Mouse (Mus musculus): ENCODE data around the gene Tesc.

Gene Tesc

DNA sequence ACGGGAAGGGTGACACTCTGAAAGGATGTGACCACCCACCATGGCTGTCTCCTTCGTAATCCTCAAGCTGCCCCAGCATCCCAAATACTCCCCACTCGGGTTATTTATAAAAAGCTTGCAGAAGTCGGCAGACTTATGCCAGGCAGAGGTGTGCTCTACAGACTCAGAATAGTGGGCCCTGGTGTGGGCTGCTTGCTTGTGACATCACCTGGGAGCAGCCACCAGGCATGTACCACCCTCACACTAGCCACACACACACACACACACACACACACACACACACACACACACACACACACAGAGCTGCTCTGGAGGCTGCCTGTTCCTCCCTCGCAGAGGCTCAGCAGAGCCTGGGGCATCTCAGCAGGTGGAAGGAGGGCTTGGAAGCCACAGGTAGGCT is 10.0 kb upstream of the Tesc start:
- DNase-seq = no peak

DNA sequence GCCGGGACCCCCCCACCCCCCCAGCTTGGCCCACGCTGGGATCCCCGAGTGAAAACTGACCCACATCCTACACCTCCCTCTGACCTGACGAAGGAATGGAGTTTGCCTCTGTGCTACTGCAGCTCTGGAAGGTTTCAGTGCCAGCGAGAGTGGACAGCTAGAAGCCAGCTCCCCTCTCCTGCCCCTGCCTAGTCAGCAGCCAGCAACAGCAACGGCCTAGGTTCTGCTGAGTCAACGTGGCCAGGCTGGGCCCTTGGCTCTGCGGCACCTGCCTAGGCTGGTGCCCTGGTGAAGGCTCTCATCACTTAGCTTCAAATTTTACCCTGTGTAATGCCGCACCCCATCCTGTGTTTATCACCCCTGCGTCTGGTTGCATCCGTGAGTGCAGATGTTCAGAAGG is 7.6 kb upstream of the Tesc start:
- no peak for DNase-seq

DNA sequence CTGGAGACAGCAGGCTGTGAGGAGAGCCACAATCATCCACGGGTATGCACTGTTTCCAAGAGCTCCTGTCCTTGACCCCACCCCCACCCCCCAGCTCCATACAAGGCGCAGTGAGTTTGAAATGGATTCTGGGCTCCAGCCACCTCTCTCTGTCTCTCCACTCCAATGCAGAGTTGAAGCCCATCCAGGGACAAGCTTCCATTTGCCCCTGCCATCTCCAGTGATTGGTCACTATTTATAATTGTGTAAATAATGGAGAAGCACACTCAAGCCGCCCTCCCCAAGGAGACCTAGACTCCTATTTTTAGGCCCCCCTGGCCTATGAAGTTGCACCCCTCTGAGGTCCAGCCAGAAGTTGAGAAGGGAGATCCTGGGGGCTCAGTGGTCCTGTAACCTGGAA is 4.5 kb upstream of the Tesc start:
- DNase-seq = no peak

DNA sequence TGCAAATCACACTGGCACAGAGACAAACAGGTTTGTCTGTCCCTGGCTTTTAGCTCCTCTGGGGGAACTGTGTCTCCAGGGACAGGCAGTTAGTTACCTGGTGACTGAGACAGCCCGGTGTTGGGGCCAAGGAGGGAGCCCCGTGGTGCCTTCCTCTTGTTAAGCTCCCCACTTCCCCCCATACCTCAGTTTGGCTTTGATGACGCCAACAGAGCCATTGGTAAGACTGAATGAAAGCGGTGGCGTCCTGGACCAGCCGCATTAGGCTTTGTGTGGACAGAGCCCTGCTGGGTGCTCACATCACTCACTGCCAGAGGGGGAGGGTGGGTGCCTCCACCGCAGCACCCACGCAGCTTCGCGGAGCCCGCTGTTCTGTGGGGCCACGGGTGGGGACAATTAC is 1.7 kb upstream of the Tesc start:
- DNase-seq = no peak

DNA sequence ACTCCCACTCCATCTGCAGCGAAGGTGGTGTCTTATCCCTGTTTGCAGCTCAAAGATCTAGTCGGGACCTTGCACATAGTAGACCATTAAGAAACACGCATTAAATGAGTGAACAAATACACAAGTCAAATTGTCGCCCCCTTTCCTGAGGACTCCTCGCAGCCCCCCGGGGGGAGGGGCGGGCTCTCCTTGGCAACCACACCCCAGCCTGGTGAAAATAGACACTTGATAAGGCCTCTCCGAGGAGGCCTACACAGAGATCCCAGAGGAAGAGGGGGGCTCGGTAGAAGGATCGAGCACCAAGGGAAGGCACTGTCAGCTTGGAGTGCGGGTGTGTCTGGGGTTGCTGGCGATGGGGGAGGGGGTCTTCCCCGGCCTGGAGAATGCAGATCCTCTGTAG is 1.2 kb upstream of the Tesc start:
- no peak for DNase-seq

DNA sequence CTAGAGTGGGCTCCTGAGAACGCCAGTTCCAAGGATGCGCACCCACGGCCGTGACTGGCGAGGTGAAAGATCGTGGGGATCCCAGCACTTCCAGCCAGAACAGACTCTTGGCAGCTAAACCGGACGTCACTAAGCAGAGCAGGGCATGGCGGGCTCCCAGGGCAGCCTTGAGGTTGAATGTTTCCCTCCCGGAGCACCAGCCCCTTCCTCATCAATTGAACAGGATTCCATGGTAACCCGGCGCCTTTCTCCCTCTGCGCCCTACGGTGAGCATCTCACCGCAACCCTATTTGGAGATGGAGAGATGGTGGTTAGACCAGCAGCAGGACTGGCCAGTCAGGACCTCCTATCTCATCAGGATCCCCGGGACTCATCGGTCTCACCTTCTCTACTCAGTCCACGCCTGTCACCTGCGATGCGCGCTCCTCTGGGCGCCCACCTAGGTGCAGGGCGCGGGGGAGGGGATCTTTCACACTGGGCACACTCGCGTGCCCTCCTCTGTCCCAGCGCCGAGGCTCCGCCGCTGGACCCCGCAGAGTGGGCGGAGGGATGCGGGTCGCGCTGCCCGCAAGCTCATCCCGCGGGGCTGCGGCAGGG is 344 bp upstream of the Tesc start:
- DNase-seq = no peak

DNA sequence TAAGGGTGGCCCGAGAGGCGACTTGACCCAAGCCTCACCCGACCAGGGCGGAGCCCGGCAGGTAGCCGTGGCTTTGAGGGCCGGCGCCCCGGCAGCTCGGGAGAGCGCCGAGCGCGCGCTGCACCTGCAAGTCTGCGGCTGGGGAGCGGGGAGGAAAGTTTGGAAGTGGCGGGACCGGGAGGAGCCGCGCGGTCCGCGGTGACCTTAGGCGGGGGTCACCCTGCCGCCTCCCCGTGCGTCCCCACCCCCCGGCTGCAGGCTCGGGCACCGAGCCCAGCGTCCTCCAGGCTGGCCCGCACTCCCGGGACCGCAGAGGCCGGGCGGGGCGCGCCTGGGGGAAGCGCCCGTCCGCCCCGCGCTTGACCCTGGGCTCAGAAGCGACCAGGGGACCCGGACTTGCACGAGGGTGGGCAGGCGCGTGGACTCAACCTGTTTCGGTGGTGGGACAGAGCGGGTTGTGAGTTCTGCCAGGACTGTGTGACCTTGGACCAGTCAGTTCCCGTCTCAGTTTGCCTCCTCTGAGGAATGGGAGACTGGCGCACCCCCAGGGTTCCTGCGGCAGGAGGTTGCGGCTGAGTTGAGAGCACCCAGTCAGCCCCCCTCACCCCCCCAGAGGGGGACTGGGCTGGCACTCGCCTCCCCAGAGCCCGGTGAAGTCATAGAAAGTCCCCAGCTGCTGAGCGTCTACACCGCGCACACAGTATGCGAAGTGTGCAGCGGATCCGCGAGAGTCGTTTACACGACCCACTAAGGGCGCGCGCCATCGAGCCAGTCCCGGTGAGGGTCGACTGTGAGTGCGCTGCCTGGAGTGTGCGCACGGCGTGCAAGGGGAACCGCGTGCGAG is 870 bp downstream of the Tesc start:
- DNase-seq = no peak

DNA sequence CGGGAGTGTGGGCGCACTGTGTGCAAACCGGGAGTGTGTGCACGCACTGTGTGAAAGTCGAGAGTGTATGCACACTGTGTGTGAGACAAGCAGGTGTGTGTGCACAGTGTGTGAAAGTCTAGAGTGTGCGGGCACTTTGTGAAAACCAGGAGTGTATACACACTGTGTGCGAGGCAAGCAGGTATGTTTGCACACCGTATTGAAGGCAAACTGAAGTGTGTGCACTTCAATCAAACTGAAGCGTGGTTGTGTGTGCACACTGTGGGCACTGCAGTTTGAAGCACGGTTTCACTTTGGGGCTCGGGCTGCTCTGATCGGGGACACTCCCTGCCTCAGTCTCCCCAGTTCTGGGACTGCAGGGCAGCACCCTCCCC is 1.5 kb downstream of the Tesc start:
- DNase-seq = peak; percentile 16

DNA sequence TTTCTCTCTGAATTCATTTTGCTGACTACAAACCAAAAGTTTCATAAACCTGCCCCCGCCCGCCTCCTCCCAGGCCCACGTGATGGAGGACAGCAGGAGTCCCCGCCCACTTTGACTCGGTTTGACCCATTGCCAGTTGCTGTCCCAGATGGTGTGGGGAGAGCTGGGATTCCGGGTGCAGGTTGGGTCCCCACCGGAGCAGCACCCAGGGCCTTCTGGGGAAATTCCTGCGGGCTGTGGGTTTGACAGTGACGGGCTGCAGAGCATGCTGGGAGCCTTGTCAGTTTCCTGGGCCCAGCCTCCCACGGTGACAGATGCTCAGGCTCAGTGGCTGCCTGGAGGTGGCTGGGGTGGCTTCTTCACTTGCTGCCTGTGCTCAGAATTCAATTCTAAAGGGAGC is 1.9 kb downstream of the Tesc start:
- DNase-seq = peak; percentile 81

DNA sequence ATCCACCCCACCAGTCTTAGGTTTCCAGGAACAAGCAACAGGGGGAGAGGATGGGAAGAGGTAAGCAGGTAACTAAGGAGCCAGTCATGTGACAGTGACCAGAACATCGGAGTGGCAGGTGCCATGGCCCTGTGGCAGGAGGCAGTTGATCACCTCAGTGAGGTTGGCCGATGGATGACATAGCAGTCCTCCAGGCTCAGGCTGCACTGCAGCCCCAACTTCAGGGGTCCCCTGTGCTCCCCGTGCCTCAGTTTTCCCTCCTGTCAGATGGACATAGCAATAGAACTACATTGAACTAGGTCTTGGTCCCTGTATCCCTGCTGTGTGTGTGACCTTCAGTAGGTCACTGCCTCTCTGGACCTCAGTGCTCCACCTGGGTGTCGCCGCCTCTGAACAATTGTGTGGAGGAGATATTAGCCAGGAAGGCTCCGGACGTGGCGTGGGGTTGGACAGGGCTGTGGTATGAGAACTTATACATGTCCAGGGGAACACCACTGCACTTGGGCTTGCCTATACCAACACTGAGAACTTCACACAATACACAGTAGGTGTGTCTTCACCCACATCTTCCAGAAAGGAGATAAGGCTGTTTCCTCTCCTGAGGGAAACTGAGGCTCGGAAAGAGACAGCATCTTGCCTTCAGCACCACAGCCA is 2.6 kb downstream of the Tesc start:
- DNase-seq = no peak

DNA sequence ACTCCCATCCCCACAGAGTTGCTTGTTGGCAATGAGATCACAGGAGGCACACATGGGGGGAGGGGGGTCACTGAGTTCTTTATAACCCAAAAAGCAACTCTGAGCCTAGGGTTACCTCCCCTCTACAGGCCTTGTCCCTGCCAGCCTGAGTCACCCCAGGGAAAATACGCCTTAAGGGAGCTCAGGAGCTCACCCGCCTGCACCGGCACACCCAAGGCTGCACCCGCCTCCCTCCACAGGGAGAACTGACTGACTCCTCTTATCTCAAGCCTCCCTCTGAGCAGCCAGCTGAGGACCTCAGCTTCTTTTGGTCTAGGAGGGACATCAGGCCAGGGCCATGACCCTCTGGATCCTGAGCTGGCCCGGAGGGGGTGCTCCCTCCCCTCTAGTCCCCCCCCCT is 3.5 kb downstream of the Tesc start:
- no peak for DNase-seq

DNA sequence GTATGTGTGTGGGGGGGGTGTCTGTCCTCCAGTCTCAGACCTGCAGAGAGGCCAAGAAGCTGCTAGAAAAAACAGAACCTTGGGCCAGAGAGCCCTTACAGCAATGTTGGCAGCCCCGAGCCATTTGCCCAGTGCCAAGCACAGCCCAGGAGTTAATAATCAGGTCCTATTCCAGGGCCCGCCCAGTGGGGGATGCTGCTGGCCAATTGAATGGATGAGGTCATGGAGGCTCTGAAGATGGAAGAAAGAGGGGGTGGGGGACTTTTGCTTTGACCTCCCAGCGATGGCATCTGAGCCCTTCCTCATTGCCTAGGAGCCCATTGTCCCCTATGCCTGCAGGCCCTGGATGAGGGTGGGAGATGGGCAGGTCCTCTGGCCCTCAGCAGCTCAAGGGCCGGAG is 4.0 kb downstream of the Tesc start:
- no peak for DNase-seq

DNA sequence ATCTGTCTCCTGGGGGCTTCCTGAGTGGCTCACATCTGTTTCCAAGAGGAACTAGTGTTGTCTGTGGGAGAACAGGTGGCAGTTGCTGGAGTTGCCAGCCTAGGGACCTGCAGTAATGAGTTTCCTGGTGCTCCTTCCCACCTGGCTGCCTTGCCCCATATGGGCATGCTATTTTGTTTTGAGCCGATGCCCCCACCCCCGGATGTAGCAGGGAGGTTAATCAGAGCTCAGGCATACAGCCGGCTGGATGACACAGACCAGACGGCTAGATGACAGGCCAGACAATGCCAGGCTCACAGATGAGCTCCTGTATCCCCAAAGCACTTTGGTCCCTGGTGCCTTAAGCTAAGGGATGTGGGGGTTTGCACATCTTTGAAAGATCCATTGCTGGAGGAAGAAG is 5.8 kb downstream of the Tesc start:
- no peak for DNase-seq

DNA sequence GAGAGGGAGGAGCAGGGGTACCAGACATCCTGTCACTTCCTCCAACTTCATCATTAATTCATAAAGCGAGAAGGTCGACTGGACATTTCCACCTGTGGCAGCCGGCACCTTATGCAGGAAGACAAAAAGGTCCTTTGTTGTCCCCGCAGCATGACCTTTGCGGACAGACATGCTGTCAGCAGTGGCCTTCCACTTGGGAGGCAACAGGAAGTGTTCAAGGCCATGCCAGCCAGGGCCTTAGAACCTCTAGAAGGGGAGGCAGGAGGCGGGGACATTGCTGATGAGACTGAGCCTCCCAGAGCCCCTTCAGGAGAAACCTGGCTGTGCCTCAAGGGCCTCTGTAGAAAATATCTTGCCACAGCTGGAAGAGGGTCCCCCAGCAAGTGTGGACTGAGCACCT is 6.2 kb downstream of the Tesc start:
- no peak for DNase-seq

DNA sequence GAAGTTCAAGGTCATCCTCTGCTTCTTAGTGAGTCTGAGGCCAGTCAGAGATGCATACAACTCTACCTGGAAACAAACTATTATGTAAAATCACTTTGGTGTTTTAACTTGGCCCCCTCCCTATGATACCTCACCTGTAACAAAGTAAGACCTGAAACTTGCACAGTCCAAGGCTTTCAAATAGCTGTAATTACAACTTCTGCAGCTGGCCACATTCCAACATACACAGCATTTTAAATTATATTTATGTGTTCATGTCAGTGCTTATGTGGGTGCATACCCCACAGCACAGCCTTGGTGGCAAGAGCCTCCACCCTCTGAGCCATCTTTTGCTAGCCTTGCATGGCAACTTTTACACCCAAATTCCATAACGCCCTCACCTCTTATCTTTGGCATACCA is 7.1 kb downstream of the Tesc start:
- no peak for DNase-seq

DNA sequence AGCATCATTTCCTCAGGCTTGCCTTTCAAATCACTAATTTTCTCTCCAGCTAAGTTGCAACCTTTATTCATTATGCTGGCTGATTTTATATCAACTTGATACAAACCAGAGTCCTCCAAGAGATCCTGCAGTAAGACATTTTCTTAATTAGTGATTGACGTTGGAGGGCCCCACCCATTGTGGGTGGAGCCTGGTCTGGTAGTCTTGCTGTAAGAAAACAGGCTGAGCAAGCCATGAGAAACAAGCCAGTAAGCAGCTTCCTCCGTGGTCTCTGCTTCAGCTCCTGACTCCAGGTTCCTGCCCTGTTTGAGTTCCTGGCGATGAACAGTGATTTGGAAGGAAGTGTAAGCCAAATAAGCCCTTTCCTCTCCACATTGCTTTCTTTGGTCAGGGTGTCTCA is 8.2 kb downstream of the Tesc start:
- DNase-seq = no peak

DNA sequence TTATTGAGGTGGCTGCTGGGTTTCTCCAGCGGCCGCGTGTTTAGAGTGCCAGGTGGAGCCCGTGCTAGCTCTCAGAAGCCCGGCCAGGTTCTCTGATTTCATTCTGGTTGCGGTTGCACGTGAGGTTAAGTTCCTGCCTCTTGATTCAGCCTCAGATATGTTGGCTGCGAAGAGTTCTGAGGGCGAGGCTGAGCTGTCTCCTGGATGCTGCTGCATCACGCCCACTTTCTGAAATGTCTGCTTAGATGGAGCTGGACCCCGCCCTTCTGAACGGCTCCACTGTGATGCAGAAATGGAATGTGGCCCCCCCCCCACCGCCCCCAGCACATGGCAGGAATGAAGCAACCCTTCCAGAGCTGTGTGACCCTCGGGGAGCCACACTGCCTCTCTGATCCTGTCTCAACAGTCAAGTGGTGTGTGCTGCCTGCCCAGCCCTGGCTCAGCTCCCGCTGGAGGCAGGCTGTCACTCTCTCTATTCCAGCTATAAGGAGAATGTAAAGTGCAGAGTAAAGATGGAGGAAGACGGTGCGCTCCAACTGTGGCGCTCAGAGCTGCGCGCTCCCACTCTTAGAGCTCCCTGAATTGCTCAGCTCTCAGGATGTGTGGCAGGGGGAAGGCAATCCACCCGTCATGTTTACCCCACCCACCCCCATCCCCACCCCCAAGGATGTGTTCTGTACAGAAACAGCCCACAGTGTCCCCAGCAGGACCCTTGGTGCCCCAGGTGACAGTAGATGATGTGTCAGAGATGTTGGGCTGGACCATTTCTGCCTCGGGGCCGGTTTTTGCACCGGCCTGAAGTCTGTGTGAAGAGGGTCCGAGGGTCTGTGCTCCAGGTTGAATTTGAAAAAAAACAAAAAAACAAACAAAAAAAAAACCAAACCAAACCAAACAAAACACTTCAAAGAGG is 9.6 kb downstream of the Tesc start:
- no peak for DNase-seq

DNA sequence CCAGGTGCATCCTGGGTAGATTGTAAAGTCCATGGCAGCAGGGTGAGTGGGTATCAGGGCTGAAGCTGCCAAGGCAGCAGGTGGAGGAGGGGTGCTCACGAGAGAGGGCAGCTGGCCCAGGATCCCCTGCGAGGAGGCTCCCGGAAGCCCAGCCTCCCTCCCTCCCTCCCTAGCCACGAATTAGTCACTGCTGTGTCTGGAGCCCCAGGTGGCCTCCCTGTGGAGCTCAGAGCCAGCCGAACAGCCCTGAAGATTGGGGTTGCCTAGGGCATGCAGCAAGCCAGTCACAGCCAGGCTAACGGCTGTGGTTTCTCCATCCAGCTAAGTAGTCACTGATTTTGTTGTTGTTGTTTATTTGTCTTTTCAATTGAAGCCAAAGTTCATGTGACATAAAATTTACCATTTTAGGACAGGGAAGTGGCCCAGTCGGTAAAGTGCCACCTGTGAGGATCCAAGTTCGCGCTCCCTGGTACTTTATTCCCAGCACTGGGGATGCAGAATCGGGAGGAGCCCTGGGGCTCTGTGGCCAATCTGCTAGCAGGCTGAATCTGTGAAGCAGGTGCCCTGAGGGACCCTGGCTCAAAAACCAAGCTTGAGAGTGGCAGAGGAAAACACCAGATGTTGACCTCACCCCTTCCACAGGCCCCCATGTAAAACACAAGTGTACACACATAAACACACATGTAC is 10.4 kb downstream of the Tesc start:
- no peak for DNase-seq

DNA sequence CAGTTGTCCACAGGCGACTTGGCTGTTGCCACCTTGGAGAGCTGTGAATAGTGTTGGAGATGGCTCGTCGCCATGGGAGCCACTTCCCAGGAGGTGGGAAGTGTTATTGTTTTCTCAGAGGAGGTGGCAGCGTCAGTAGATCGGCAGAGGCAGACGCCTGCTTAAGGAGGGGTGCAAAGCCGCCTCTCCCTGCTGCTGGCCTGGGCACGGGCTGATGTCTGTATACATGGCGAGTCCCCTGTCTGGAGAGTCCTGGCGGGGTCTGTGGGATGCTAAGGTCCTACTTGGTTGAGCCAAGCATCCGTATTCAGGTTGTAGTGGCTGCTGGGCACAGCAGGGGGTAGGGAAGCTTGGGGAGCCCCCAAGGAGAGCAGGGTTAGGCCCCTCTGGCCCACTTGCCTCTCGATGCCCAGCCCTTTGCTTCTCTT is 11.7 kb downstream of the Tesc start:
- no peak for DNase-seq

DNA sequence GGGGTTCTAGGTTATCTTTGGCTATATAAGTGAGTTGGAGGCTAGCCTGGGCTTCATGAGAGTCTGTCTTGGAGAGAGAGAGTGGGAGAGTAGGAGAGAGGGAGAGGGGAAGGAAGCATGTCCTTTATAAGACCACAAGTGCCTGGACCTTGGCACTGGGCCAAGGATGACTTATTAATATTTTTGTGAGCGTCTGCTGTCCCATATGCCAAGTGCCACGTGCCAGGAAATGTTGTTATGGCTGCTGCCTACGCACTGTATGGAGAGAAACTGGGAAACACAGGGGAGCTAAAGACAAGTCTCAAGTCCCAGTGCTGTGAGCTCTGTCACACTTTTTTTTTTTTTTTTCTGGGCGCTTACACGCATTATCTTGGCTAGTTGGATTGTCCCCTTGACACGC is 15.1 kb downstream of the Tesc start:
- DNase-seq = no peak

DNA sequence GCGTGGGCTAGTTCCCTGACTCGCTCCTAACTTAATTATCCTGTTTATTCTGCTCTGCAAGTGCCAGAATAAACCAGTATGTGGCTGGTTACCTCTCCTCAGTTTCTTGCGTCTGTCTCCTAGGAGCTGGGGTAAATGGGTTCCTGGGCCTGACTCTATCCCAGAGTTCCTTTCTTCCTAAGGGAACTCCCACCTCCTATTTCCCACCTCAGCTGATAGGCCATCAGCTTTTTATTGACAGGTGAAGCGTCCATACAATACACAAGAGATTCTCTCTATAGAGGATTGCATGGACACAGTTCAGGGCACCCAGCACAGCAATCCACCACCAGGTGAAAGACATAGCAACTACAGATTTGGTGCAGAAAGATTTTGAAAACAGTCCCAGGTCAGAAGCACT is 16.2 kb downstream of the Tesc start:
- DNase-seq = no peak

DNA sequence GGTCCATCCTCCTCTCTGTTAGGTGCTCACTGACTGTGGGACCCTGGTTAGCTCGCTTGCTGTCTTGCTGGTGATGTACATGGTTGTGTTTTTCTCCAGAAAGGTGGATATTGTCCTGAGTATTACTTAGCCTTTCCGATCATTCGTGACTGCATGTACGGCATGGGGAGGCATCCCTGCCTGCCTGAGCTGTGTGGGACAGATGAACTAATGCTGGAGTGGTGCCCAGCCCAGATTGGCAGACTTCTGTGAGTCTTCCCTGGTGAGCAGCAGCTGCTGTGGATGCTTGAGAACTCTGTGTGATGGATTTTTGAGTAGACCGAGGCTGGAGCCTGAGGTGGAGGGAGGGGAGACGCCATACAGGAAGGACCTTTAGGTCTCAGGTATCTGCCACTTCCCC is 17.4 kb downstream of the Tesc start:
- peak; percentile 63 for DNase-seq

DNA sequence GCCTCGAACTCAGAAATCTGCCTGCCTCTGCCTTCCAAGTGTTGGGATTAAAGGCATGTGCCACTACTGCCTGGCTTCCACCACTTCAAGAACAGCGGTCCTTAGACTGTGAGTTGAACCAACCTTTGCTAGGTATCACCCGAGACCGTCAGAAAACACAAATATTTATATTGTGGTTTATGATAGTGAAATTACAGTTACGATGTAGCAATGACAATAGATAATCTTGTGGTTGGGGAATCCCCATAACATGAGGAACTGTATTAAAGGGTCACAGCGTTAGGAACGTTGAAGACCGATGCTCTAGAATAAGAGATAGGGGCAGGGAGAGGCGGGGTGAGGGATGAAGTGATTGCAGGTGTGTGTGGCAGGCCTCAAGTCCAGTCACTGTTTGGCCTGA is 17.8 kb downstream of the Tesc start:
- DNase-seq = no peak
